Mouse (Mus musculus) MEL (cell line): ENCODE results near the gene 0610030E20Rik. TPM values are rescaled to one million over a fixed set of nuclear protein-coding genes. Genes with fewer than 3 reads are reported as not detected.

ENCODE experiments used
- DNase-seq: peaks from one replicate; pipeline ENCODE4 v3.0.0; 2011; ENCODE audit warnings: low read depth, low spot score
- H3K27ac ChIP-seq: 2 replicates; pipeline ENCODE4 v1.5.1; 2012; ENCODE audit warnings: low read depth, mild to moderate bottlenecking, control low read depth, low read length, moderate library complexity; ENCODE audit not compliant: control insufficient read depth
- H3K27me3 ChIP-seq, 2 experiments: fragments of 150-350 bp in 1 of 2; sonication (generic) in 1 of 2; 2 replicates each; pipeline ENCODE4 v1.6.1; 2012; ENCODE audit warnings: low read length in 2 of 2, mild to moderate bottlenecking in 2 of 2, improper control_type of control experiment in 1 of 2, moderate library complexity in 1 of 2; ENCODE audit not compliant: insufficient read depth in 2 of 2, control insufficient read depth in 1 of 2
- H3K36me3 ChIP-seq, 2 experiments: 2 replicates each; pipeline ENCODE4 v1.6.1; 2012 to 2014; ENCODE audit warnings: low read length in 2 of 2, improper control_type of control experiment in 1 of 2, inconsistent platforms in 1 of 2, mild to moderate bottlenecking in 1 of 2; ENCODE audit not compliant: insufficient read depth in 2 of 2, control insufficient read depth in 1 of 2
- H3K4me1 ChIP-seq, 2 experiments: fragments of 150-350 bp in 1 of 2; sonication (generic) in 1 of 2; 2 replicates each; pipeline ENCODE4 v1.6.1; 2012; ENCODE audit warnings: low read length in 2 of 2, improper control_type of control experiment in 1 of 2, mild to moderate bottlenecking in 1 of 2; ENCODE audit not compliant: insufficient read depth in 2 of 2, control insufficient read depth in 1 of 2
- H3K4me3 ChIP-seq, 2 experiments: fragments of 150-350 bp in 1 of 2; sonication (generic) in 1 of 2; 2 replicates each; pipeline ENCODE4 v1.5.1; 2012; ENCODE audit warnings: low read depth in 2 of 2, low read length in 2 of 2, mild to moderate bottlenecking in 2 of 2, moderate library complexity in 2 of 2, control low read depth in 1 of 2, improper control_type of control experiment in 1 of 2; ENCODE audit not compliant: control insufficient read depth in 1 of 2, insufficient read depth in 1 of 2
- H3K79me2 ChIP-seq: 2 replicates; pipeline ENCODE4 v1.6.1; 2012; ENCODE audit warnings: mild to moderate bottlenecking, low read length, moderate library complexity; ENCODE audit not compliant: control insufficient read depth, poor library complexity, insufficient read depth
- H3K9ac ChIP-seq: 2 replicates; pipeline ENCODE4 v1.6.1; 2012; ENCODE audit warnings: low read depth, mild to moderate bottlenecking, control low read depth, low read length, moderate library complexity; ENCODE audit not compliant: control insufficient read depth, poor library complexity, severe bottlenecking
- H3K9me3 ChIP-seq: fragments of 150-350 bp; sonication (generic); replicated peaks from 2 replicates; pipeline ENCODE4 v1.6.1; 2012; ENCODE audit warnings: mild to moderate bottlenecking, low read length, improper control_type of control experiment, moderate library complexity; ENCODE audit not compliant: insufficient read depth
- BHLHE40 ChIP-seq: IDR thresholded peaks from 2 replicates; pipeline ENCODE4 v1.6.1; 2012; ENCODE audit warnings: low read depth, mild to moderate bottlenecking, inconsistent platforms, low read length, improper control_type of control experiment, borderline replicate concordance
- CHD1 ChIP-seq: IDR thresholded peaks from 2 replicates; pipeline ENCODE4 v1.6.1; 2012; ENCODE audit warnings: low read depth, mild to moderate bottlenecking, inconsistent platforms, low read length, improper control_type of control experiment
- CHD2 ChIP-seq: IDR thresholded peaks from 2 replicates; pipeline ENCODE4 v1.6.1; 2011; ENCODE audit warnings: low read length, improper control_type of control experiment
- CTCF ChIP-seq, 3 experiments: IDR thresholded peaks in 2 of 3; conservative IDR thresholded peaks in 1 of 3; 2 replicates each; pipeline ENCODE4 v1.5.1; 2011 to 2012; ENCODE audit warnings: low read length in 3 of 3, low read depth in 2 of 3, mild to moderate bottlenecking in 2 of 3, improper control_type of control experiment in 1 of 3, inconsistent platforms in 1 of 3, mixed read lengths in 1 of 3, moderate library complexity in 1 of 3; ENCODE audit not compliant: control insufficient read depth in 1 of 3, insufficient read depth in 1 of 3, poor library complexity in 1 of 3, severe bottlenecking in 1 of 3
- E2F4 ChIP-seq: IDR thresholded peaks from 2 replicates; pipeline ENCODE4 v1.6.1; 2011; ENCODE audit warnings: low read depth, low read length, improper control_type of control experiment, borderline replicate concordance
- EP300 ChIP-seq, 2 experiments: IDR thresholded peaks; 2 replicates each; pipeline ENCODE4 v1.6.1; 2011; ENCODE audit warnings: improper control_type of control experiment in 2 of 2, low read length in 2 of 2, low read depth in 1 of 2, mild to moderate bottlenecking in 1 of 2
- GABPA ChIP-seq: IDR thresholded peaks from 2 replicates; pipeline ENCODE4 v1.6.1; 2012; ENCODE audit warnings: low read depth, mild to moderate bottlenecking, inconsistent platforms, low read length, improper control_type of control experiment, moderate library complexity
- KAT2A ChIP-seq: conservative IDR thresholded peaks from 2 replicates; pipeline ENCODE4 v1.6.1; 2012; ENCODE audit warnings: low read depth, low read length, improper control_type of control experiment, inconsistent platforms
- MAZ ChIP-seq: IDR thresholded peaks from 2 replicates; pipeline ENCODE4 v1.6.1; 2012; ENCODE audit warnings: low read depth, mild to moderate bottlenecking, inconsistent platforms, low read length, improper control_type of control experiment
- NELFE ChIP-seq: IDR thresholded peaks from 2 replicates; pipeline ENCODE4 v1.6.1; 2011; ENCODE audit warnings: low read depth, low read length, improper control_type of control experiment
- NRF1 ChIP-seq: IDR thresholded peaks from 2 replicates; pipeline ENCODE4 v1.6.1; 2014; ENCODE audit warnings: low read depth, mild to moderate bottlenecking, inconsistent platforms, low read length, improper control_type of control experiment, moderate library complexity; ENCODE audit not compliant: poor library complexity, insufficient read depth, severe bottlenecking
- POLR2AphosphoS2 ChIP-seq: IDR thresholded peaks from 2 replicates; pipeline ENCODE4 v1.6.1; 2011; ENCODE audit warnings: low read length, improper control_type of control experiment
- POLR2AphosphoS5 ChIP-seq: IDR thresholded peaks from 2 replicates; pipeline ENCODE4 v1.6.1; 2012; ENCODE audit warnings: low read depth, borderline replicate concordance, mild to moderate bottlenecking, inconsistent platforms, low read length, moderate library complexity, mixed read lengths
- RCOR1 ChIP-seq: IDR thresholded peaks from 2 replicates; pipeline ENCODE4 v1.6.1; 2012; ENCODE audit warnings: low read depth, mild to moderate bottlenecking, inconsistent platforms, low read length, improper control_type of control experiment
- SIN3A ChIP-seq: IDR thresholded peaks from 2 replicates; pipeline ENCODE4 v1.6.1; 2012; ENCODE audit warnings: low read length, improper control_type of control experiment, inconsistent platforms
- TAL1 ChIP-seq: IDR thresholded peaks from 2 replicates; pipeline ENCODE4 v1.6.1; 2012; ENCODE audit warnings: mild to moderate bottlenecking, inconsistent platforms, low read length, moderate library complexity, mixed read lengths
- TCF12 ChIP-seq: IDR thresholded peaks from 2 replicates; pipeline ENCODE4 v1.6.1; 2014; ENCODE audit warnings: low read depth, mild to moderate bottlenecking, inconsistent platforms, low read length, improper control_type of control experiment, moderate library complexity
- UBTF ChIP-seq: IDR thresholded peaks from 2 replicates; pipeline ENCODE4 v1.6.1; 2012; ENCODE audit warnings: low read depth, mild to moderate bottlenecking, inconsistent platforms, low read length, improper control_type of control experiment, moderate library complexity, borderline replicate concordance; ENCODE audit not compliant: insufficient read depth
- USF1 ChIP-seq: IDR thresholded peaks from 2 replicates; pipeline ENCODE4 v1.6.1; 2014; ENCODE audit warnings: low read depth, mild to moderate bottlenecking, inconsistent platforms, low read length, improper control_type of control experiment, moderate library complexity
- USF2 ChIP-seq, 2 experiments: IDR thresholded peaks; 2 replicates each; pipeline ENCODE4 v1.6.1; 2011 to 2012; ENCODE audit warnings: improper control_type of control experiment in 2 of 2, low read length in 2 of 2, borderline replicate concordance in 1 of 2, inconsistent platforms in 1 of 2, low read depth in 1 of 2, mild to moderate bottlenecking in 1 of 2; ENCODE audit not compliant: insufficient read depth in 1 of 2
- ZC3H11A ChIP-seq: IDR thresholded peaks from 2 replicates; pipeline ENCODE4 v1.6.1; 2012; ENCODE audit warnings: low read depth, mild to moderate bottlenecking, inconsistent platforms, low read length, improper control_type of control experiment
- ZKSCAN1 ChIP-seq: IDR thresholded peaks from 2 replicates; pipeline ENCODE4 v1.6.1; 2012; ENCODE audit warnings: low read depth, mild to moderate bottlenecking, inconsistent platforms, low read length, improper control_type of control experiment, moderate library complexity
- ZMIZ1 ChIP-seq: IDR thresholded peaks from 2 replicates; pipeline ENCODE4 v1.6.1; 2012; ENCODE audit warnings: low read depth, mild to moderate bottlenecking, inconsistent platforms, low read length, improper control_type of control experiment, moderate library complexity
- ZNF384 ChIP-seq: IDR thresholded peaks from 2 replicates; pipeline ENCODE4 v1.6.1; 2012; ENCODE audit warnings: low read depth, mild to moderate bottlenecking, inconsistent platforms, low read length, improper control_type of control experiment
- polyA plus RNA-seq, 2 experiments: library from polyadenylated mRNA; stranded (reverse) in 1 of 2; unstranded in 1 of 2; fragments of >175 nt in 1 of 2; fragments of >200 nt in 1 of 2; gene quantifications; 2 replicates each; pipeline versions ENCODE4 v1.2.1 to v1.2.4; 2012; ENCODE audit warnings: low replicate concordance in 2 of 2, low read depth in 1 of 2; ENCODE audit not compliant: insufficient read length in 2 of 2, insufficient read depth in 1 of 2, missing spikeins in 1 of 2
- total RNA-seq: library from RNA; depleted of rRNA; stranded (reverse); fragments of 300-350 nt; gene quantifications from 2 replicates; pipeline ENCODE4 v1.2.3, GENCODE M21; 2012

The 0610030E20Rik gene
- total and polyA plus RNA-seq, 3 experiments, result 14.2 to 28.5 TPM; not detected in 1

DNA sequence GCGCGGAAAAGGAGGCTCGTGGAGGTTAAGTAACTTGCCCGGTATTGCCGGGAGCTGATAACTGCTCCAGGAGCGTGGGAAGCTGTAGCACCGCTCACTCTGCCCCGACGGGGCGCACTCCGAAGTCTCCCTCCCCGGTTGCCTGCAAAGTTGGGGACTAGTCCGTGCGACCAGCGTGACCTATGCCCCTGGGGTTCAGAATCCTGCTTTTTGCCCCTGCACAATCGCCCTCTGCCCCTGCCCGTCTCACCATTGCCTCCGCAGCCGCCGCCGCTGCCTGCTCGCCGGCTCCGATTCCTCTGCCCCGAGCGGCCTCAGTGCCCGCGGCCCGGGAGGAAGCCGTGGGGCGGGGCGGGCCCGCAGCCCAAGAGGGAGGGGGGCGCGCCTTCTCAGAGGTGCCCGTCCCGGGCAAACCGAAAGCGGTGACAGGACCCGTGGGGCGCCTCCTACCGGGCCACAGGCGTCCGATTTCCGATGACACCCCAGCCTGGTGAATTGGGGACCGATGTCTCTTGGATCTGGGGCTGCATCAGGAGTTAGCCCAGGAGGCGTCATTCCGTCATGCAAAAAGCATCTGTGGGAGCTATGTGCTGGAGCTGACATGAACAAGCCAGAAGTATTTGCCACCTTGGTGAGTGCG, 33.1 kb downstream of the 0610030E20Rik start, which contains the start of gene Vamp5 (continued):
- peak; percentile 51 for TF ChIP-seq NELFE
- TF ChIP-seq E2F4, result no peak
- TF ChIP-seq UBTF, result 0 out of 2 replicates have a peak, but pooled peaks have one; percentile 92
- TF ChIP-seq NRF1, result no peak
- no peak; the same call in 1 of the 2 replicates for TF ChIP-seq CHD1
- TF ChIP-seq USF1, result no peak
- peak; percentile 66 for TF ChIP-seq ZMIZ1
- no peak for TF ChIP-seq ZNF384
- peak; percentile 79 for TF ChIP-seq TCF12
- TF ChIP-seq SIN3A, result peak; percentile 46; the same call in 1 of the 2 replicates
- TF ChIP-seq MAZ, result peak; percentile 92
- no peak for TF ChIP-seq POLR2AphosphoS2
- TF ChIP-seq CTCF (IDR thresholded peaks at IDR 0.05 in 2 of 3, conservative IDR thresholded peaks at IDR 0.05 in 1 of 3; ENCODE audit: control insufficient read depth in 1 of 3, insufficient read depth in 1 of 3, low read depth in 2 of 3, low read length in 3 of 3, poor library complexity in 1 of 3, severe bottlenecking in 1 of 3), result peak in 2 of 3 experiments; percentile 63 to 73; a peak in 5 of 6 replicates

DNA sequence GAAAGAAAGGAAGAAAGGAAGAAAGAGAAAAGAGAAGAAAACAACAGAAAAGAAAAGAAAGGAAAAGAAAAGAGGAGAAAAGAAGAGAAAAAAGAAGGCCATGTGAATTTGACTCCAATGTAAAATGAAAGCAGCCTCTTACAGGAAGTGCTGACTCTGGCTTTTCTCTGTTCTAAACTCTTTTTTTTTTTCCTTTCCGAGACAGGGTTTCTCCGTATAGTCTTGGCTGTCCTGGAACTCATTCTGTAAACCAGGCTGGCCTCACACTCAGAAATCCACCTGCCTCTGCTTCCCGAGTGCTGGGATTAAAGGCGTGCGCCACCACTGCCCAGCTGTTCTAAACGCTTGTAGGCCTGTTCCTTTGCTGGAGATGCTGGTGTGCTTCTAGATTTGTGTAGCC, 35.4 kb downstream of the 0610030E20Rik start:
- Histone ChIP-seq H3K79me2 (peaks cover 64% of the 10 kb centered on the region), H3K4me3 (no peak overlapping the region; a peak in 1 of 4 replicates), H3K27ac (peak overlapping the region; percentile 99), H3K27me3 (no peaks in the 10 kb centered on the region), H3K4me1 (peaks cover 17 to 46% of the 10 kb centered on the region in 2 experiments), H3K9ac (peak overlapping the region; percentile 69), H3K9me3 (no peaks in the 10 kb centered on the region), H3K36me3 (peaks cover 8 to 54% of the 10 kb centered on the region in 2 experiments)
- TF ChIP-seq POLR2AphosphoS2, result no peak
- no peak for TF ChIP-seq BHLHE40
- no peak for TF ChIP-seq GABPA
- no peak for TF ChIP-seq UBTF
- no peak for TF ChIP-seq ZC3H11A
- TF ChIP-seq EP300 (IDR thresholded peaks at IDR 0.05; ENCODE audit: low read depth in 1 of 2, low read length in 2 of 2), result no peak
- no peak for TF ChIP-seq MAZ
- TF ChIP-seq CHD1, result no peak
- TF ChIP-seq ZNF384, result no peak
- TF ChIP-seq CHD2, result no peak
- no peak for TF ChIP-seq KAT2A
- no peak for TF ChIP-seq RCOR1
- TF ChIP-seq CTCF (IDR thresholded peaks at IDR 0.05 in 2 of 3, conservative IDR thresholded peaks at IDR 0.05 in 1 of 3; ENCODE audit: control insufficient read depth in 1 of 3, insufficient read depth in 1 of 3, low read depth in 2 of 3, low read length in 3 of 3, poor library complexity in 1 of 3, severe bottlenecking in 1 of 3), result no peak
- no peak for TF ChIP-seq POLR2AphosphoS5
- no peak for TF ChIP-seq USF2 (IDR thresholded peaks at IDR 0.05; ENCODE audit: borderline replicate concordance in 1 of 2, insufficient read depth in 1 of 2, low read depth in 1 of 2, low read length in 2 of 2)
- no peak for TF ChIP-seq ZKSCAN1
- no peak for TF ChIP-seq TAL1
- DNase-seq, result no peak
